Mouse (Mus musculus) CD4-positive, CD25-positive, alpha-beta regulatory T cell, adult 9 weeks (primary cell): ENCODE results near the gene Olfr101. TPM values are rescaled to one million over a fixed set of nuclear protein-coding genes. Genes with fewer than 3 reads are reported as not detected.

ENCODE experiments used
- polyA plus RNA-seq: library from polyadenylated mRNA; unstranded; fragments of 100-300 nt; shearing (Covaris generic); gene quantifications from one replicate; pipeline ENCODE4 v1.2.1, GENCODE M21; 2017

Gene Olfr101
- polyA plus RNA-seq, result not detected

GRCm38 (mm10) chr17:37304213-37304612, at the start of gene Olfr101:
TSS of gene Olfr101 (minus strand) at chr17:37304313.

DNA sequence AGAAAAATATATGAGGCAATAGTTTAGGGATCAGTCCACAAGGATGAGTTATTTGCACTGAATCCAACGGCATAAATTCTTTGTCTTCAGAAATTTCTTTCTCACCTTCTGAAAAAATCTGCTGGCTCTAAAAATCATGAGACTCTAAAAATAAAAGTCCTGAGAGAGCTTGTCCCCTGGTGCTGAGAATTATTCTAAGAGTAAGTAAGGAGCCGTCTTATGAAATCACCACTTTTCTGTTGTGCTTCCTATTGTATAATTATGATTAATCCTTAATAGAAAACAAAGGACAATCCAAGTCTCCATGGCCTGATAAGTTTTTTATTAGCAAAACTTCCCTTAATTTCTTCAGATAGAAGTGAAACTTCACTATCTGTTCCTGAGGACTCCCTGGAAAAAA, 35.5 kb upstream of the Olfr101 start, which contains the start of gene Olfr103:
TSS of gene Olfr103 (minus strand) at position 101 of the 400 bp plus-strand sequence.

DNA sequence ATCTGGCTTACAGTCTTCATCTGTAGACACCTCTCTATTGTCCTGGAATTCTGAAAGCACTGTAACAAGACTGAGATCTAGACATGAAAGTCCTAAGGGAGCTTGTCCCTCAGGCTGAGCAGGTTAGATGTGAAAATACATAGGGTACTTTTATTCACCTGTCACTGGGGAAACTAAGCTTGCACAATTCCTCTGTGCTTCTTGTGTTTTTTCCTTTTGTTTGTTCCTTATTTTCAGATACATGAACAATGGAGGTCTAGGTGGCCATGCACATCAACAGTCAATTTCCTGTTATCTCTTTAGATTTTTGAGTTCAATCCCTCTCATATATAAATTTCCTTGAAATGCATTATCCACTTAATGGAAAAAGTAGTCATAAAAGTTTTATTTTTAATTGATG, 12.8 kb upstream of the Olfr101 start, which contains the start of gene Olfr102:
TSS of gene Olfr102 (minus strand) at position 101 of the 400 bp plus-strand sequence.

GRCm38 (mm10) chr17:37283360-37283759, 20.8 kb downstream of the Olfr101 start, which contains the start of gene Olfr99:
TSS of gene Olfr99 (minus strand) at chr17:37283460.

GRCm38 (mm10) chr17:37270058-37270701, 33.9 kb downstream of the Olfr101 start, which contains the start of gene H2-M3:
TSS of gene H2-M3 (plus strand) at chr17:37270220.

DNA sequence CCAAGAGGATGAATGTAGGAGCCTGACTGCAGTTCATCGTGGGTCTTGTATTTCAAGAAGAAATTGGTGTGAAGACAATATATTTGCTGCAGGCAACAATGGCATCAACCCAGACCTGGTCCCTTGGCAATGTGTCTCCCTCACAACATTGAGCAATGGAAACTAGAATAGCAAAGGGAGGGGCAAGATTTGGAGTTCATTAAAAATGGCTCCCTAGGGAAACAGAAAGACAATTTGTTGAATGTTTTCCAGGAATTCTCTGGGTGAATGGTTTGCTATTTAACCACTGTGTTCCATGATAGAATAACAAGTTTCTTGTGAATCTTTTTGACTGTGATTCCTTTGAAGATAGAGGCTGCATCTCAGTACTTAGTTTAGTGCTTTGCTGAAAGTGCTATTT, 40.5 kb downstream of the Olfr101 start, which contains the start of gene Olfr98:
TSS of gene Olfr98 (minus strand) at position 124 of the 400 bp plus-strand sequence.

Other genes with a start within 250 kb of the Olfr101 start
- 0.09 TPM for gene Olfr90, start 215.8 kb downstream of the Olfr101 start, polyA plus RNA-seq
- not detected for gene Olfr91, start 206.0 kb downstream of the Olfr101 start, polyA plus RNA-seq
- not detected for gene Olfr92, start 184.2 kb downstream of the Olfr101 start, polyA plus RNA-seq
- gene Olfr93, start 142.8 kb downstream of the Olfr101 start, polyA plus RNA-seq, result not detected
- 0.30 TPM for gene Ubd, start 110.4 kb downstream of the Olfr101 start, polyA plus RNA-seq
- gene Olfr94, start 103.3 kb downstream of the Olfr101 start, polyA plus RNA-seq, result not detected
- gene Olfr95, start 91.2 kb downstream of the Olfr101 start, polyA plus RNA-seq, result not detected
- gene Olfr96, start 84.2 kb downstream of the Olfr101 start, polyA plus RNA-seq, result not detected
- gene Olfr97, start 67.0 kb downstream of the Olfr101 start, polyA plus RNA-seq, result not detected
- not detected for gene Olfr98, start 40.6 kb downstream of the Olfr101 start, polyA plus RNA-seq
- 132 TPM for gene H2-M3, start 34.1 kb downstream of the Olfr101 start, polyA plus RNA-seq
- gene Olfr99, start 20.9 kb downstream of the Olfr101 start, polyA plus RNA-seq, result 3.7 TPM
- not detected for gene Olfr102, start 12.7 kb upstream of the Olfr101 start, polyA plus RNA-seq
- gene Olfr103, start 35.4 kb upstream of the Olfr101 start, polyA plus RNA-seq, result not detected
- not detected for gene Olfr104-ps, start 55.3 kb upstream of the Olfr101 start, polyA plus RNA-seq
- 0.07 TPM for gene Olfr105-ps, start 74.7 kb upstream of the Olfr101 start, polyA plus RNA-seq
- gene Olfr106-ps, start 86.1 kb upstream of the Olfr101 start, polyA plus RNA-seq, result not detected
- gene Olfr107, start 94.9 kb upstream of the Olfr101 start, polyA plus RNA-seq, result not detected
- gene Olfr108, start 141.2 kb upstream of the Olfr101 start, polyA plus RNA-seq, result not detected
- not detected for gene Olfr109, start 154.6 kb upstream of the Olfr101 start, polyA plus RNA-seq
- gene H2-M2, start 179.2 kb upstream of the Olfr101 start, polyA plus RNA-seq, result 0.27 TPM
- gene Olfr110, start 188.2 kb upstream of the Olfr101 start, polyA plus RNA-seq, result not detected
- gene Olfr111, start 203.7 kb upstream of the Olfr101 start, polyA plus RNA-seq, result not detected